Mouse (Mus musculus) small intestine, adult 2 months (tissue): Measurements from ENCODE around the gene Ralb.

Source experiments
- CTCF ChIP-seq: fragments of 200-500 bp; IDR thresholded peaks from 2 replicates; pipeline ENCODE4 v1.5.1; 2012; ENCODE audit warnings: low read depth, mild to moderate bottlenecking, control low read depth, inconsistent platforms, low read length, moderate library complexity, mixed read lengths; ENCODE audit not compliant: insufficient replicate concordance, insufficient read length; ENCODE audit errors: extremely low read depth
- POLR2A ChIP-seq: fragments of 200-500 bp; IDR thresholded peaks from 2 replicates; pipeline ENCODE4 v1.6.1; 2012; ENCODE audit warnings: low read depth, mild to moderate bottlenecking, control low read depth, inconsistent platforms, low read length, moderate library complexity

GRCm38 (mm10) chr1:119509474-119509873 is 4.9 kb upstream of the Ralb start:
- TF ChIP-seq CTCF (no peak), POLR2A (no peak)
